Mouse (Mus musculus) midbrain, embryonic 14.5 days (tissue): ENCODE data around the gene Gm21974. TPM values are rescaled to one million over a fixed set of nuclear protein-coding genes. Genes with fewer than 3 reads are reported as not detected.

ENCODE experiments used
- ATAC-seq: fragments of 200-750 bp; cut with Nextera tagmentation; 2 replicates; pipeline ENCODE4 v1.8.0; 2017; ENCODE audit warnings: moderate number of reproducible peaks, moderate library complexity; ENCODE audit not compliant: low FRiP score, low TSS enrichment
- DNase-seq: peaks from one replicate; pipeline ENCODE4 v3.0.0-alpha.2; 2015
- H3K27ac ChIP-seq: fragments of 300-500 bp; sonication (generic); replicated peaks from 2 replicates; pipeline ENCODE4 v1.5.1; 2014; ENCODE audit warnings: mild to moderate bottlenecking, low read depth, low read length, moderate library complexity
- H3K27me3 ChIP-seq: fragments of 300-500 bp; sonication (generic); 2 replicates; pipeline ENCODE4 v1.6.1; 2014; ENCODE audit warnings: low read length, control low read depth, mixed read lengths; ENCODE audit not compliant: control insufficient read depth, insufficient read depth
- H3K36me3 ChIP-seq: fragments of 300-500 bp; sonication (generic); 2 replicates; pipeline ENCODE4 v1.6.1; 2014; ENCODE audit warnings: low read length, control low read depth; ENCODE audit not compliant: control insufficient read depth, insufficient read depth
- H3K4me1 ChIP-seq: fragments of 300-500 bp; sonication (generic); 2 replicates; pipeline ENCODE4 v1.6.1; 2014; ENCODE audit warnings: mild to moderate bottlenecking, antibody characterized with exemption, low read length, control low read depth; ENCODE audit not compliant: control insufficient read depth, insufficient read depth
- H3K4me2 ChIP-seq: fragments of 300-500 bp; sonication (generic); 2 replicates; pipeline ENCODE4 v1.6.1; 2014; ENCODE audit warnings: mild to moderate bottlenecking, low read length, moderate library complexity
- H3K4me3 ChIP-seq: fragments of 300-500 bp; sonication (generic); replicated peaks from 2 replicates; pipeline ENCODE4 v1.5.1; 2014; ENCODE audit warnings: low read depth, low read length
- H3K9ac ChIP-seq: fragments of 300-500 bp; sonication (generic); replicated peaks from 2 replicates; pipeline ENCODE4 v1.6.1; 2014; ENCODE audit warnings: mild to moderate bottlenecking, low read length, moderate library complexity
- H3K9me3 ChIP-seq: fragments of 300-500 bp; sonication (generic); 2 replicates; pipeline ENCODE4 v1.6.1; 2016; ENCODE audit warnings: low read length, control low read depth, mixed read lengths; ENCODE audit not compliant: control insufficient read depth
- WGBS: fragments of 180-500 bp; shearing (Covaris S2); extraction: QIAGEN DNeasy Blood & Tissue Kit; methylation state at CpG from one replicate; pipeline ENCODE4 v1.1.7; 2014; 5-methylcytosine and 5-hydroxymethylcytosine counted together
- polyA plus RNA-seq: library from polyadenylated mRNA; unstranded; fragments of >200 nt; fragmentation: Nextera tagmentation; extraction: Ambion mirVana; gene quantifications from 2 replicates; pipeline ENCODE4 v1.2.1, GENCODE M21; 2014

Gm21974 gene
- polyA plus RNA-seq, 1 experiment from 2014 or later: not detected

GRCm38 (mm10) chr7:127876467-127877348, 18.5 kb downstream of the Gm21974 start, which contains the start of gene Zfp668:
Gene Zfp668 (minus strand): TSS chr7:127876828.
- H3K9ac ChIP-seq: peak within 1 kb of the TSS; percentile 98
- ATAC-seq: peak; percentile 77
- peak within 1 kb of the TSS; percentile 84 for H3K4me2 ChIP-seq
- DNase-seq: peak; percentile 98
- WGBS: under 1% methylated on average over 60 of the region's 60 CpGs
- peak within 1 kb of the TSS; percentile 99 for H3K27ac ChIP-seq
- peak within 1 kb of the TSS; percentile 95 for H3K4me3 ChIP-seq
- peaks cover 41% of the 10 kb centered on the region for H3K36me3 ChIP-seq
- H3K9me3 ChIP-seq: no peaks in the 10 kb centered on the region
- no peaks in the 10 kb centered on the region for H3K27me3 ChIP-seq
- H3K4me1 ChIP-seq: peaks cover 23% of the 10 kb centered on the region

GRCm38 (mm10) chr7:127876041-127876466, 19.2 kb downstream of the Gm21974 start, which contains the start of gene Zfp646:
Gene Zfp646 (plus strand): TSS chr7:127876221.
- ATAC-seq (peak; percentile 88), DNase-seq (peak; percentile 94)
- Histone ChIP-seq H3K9ac (peak within 1 kb of the TSS; percentile 98), H3K36me3 (peaks cover 35% of the 10 kb centered on the region), H3K4me2 (peak within 1 kb of the TSS; percentile 84), H3K27ac (peak within 1 kb of the TSS; percentile 99), H3K27me3 (no peaks in the 10 kb centered on the region), H3K4me3 (peak within 1 kb of the TSS; percentile 95), H3K4me1 (peaks cover 23% of the 10 kb centered on the region), H3K9me3 (no peaks in the 10 kb centered on the region)
- under 1% methylated on average over 41 of the region's 41 CpGs for WGBS

GRCm38 (mm10) chr7:127875627-127876001, 19.6 kb downstream of the Gm21974 start:
- 1% methylated on average over 43 of the region's 43 CpGs for WGBS
- no peaks in the 10 kb centered on the region for H3K27me3 ChIP-seq
- ATAC-seq (peak; percentile 95), DNase-seq (peak; percentile 98)
- H3K9ac ChIP-seq: peak overlapping the region; percentile 98
- H3K4me2 ChIP-seq: peak overlapping the region; percentile 84
- H3K4me3 ChIP-seq: peak overlapping the region; percentile 95
- peak overlapping the region; percentile 99 for H3K27ac ChIP-seq
- peaks cover 23% of the 10 kb centered on the region for H3K4me1 ChIP-seq
- peaks cover 34% of the 10 kb centered on the region for H3K36me3 ChIP-seq
- H3K9me3 ChIP-seq: no peaks in the 10 kb centered on the region

GRCm38 (mm10) chr7:127874812-127875626, 20.2 kb downstream of the Gm21974 start:
- H3K4me3 ChIP-seq: peak overlapping the region; percentile 95
- peak overlapping the region; percentile 99 for H3K27ac ChIP-seq
- 6% methylated on average over 20 of the region's 20 CpGs for WGBS
- peaks cover 31% of the 10 kb centered on the region for H3K36me3 ChIP-seq
- H3K9me3 ChIP-seq: no peaks in the 10 kb centered on the region
- no peaks in the 10 kb centered on the region for H3K27me3 ChIP-seq
- H3K9ac ChIP-seq: peak overlapping the region; percentile 98
- DNase-seq (no peak), ATAC-seq (peak; percentile 35)
- peaks cover 23% of the 10 kb centered on the region for H3K4me1 ChIP-seq
- peak overlapping the region; percentile 84 for H3K4me2 ChIP-seq

- Histone ChIP-seq H3K4me1 (peaks cover 21% of the 10 kb centered on the region), H3K9me3 (no peaks in the 10 kb centered on the region), H3K27me3 (no peaks in the 10 kb centered on the region), H3K4me2 (no peak overlapping the region), H3K27ac (no peak overlapping the region), H3K9ac (no peak overlapping the region), H3K36me3 (peaks cover 39% of the 10 kb centered on the region), H3K4me3 (no peak overlapping the region)
- ATAC-seq (no peak), DNase-seq (no peak)
- 81% methylated on average over 5 of the region's 5 CpGs for WGBS
Measured at GRCm38 (mm10) chr7:127870136-127870821, 25.0 kb downstream of the Gm21974 start.

- Histone ChIP-seq H3K9me3 (no peaks in the 10 kb centered on the region), H3K4me1 (peaks cover 17% of the 10 kb centered on the region), H3K27me3 (no peaks in the 10 kb centered on the region), H3K36me3 (peaks cover 47% of the 10 kb centered on the region), H3K9ac (no peak overlapping the region), H3K4me2 (no peak overlapping the region), H3K27ac (0 out of 2 replicates have a peak overlapping the region, but pooled peaks have one; percentile 6), H3K4me3 (no peak overlapping the region)
- DNase-seq: peak; percentile 55
- no peak for ATAC-seq
- WGBS: 52% methylated on average over 3 of the region's 3 CpGs
Measured at GRCm38 (mm10) chr7:127869149-127869810, 26.0 kb downstream of the Gm21974 start.

GRCm38 (mm10) chr7:127867641-127868040, 27.6 kb downstream of the Gm21974 start:
- H3K9me3 ChIP-seq: no peaks in the 10 kb centered on the region
- H3K4me1 ChIP-seq: peaks cover 6% of the 10 kb centered on the region
- no peaks in the 10 kb centered on the region for H3K27me3 ChIP-seq
- H3K4me2 ChIP-seq: no peak overlapping the region
- WGBS: 98% methylated on average over 18 of the region's 18 CpGs
- H3K4me3 ChIP-seq: no peak overlapping the region
- H3K9ac ChIP-seq: no peak overlapping the region
- ATAC-seq (no peak), DNase-seq (no peak)
- no peak overlapping the region for H3K27ac ChIP-seq
- peaks cover 47% of the 10 kb centered on the region for H3K36me3 ChIP-seq

- no peak for DNase-seq
- no peaks in the 10 kb centered on the region for H3K9me3 ChIP-seq
- H3K36me3 ChIP-seq: peaks cover 47% of the 10 kb centered on the region
- no peak overlapping the region for H3K27ac ChIP-seq
- ATAC-seq: no peak
- no peaks in the 10 kb centered on the region for H3K27me3 ChIP-seq
- 96% methylated on average over 12 of the region's 12 CpGs for WGBS
- no peak overlapping the region for H3K4me2 ChIP-seq
- H3K4me3 ChIP-seq: no peak overlapping the region
- H3K4me1 ChIP-seq: peaks cover 6% of the 10 kb centered on the region
- no peak overlapping the region for H3K9ac ChIP-seq
Measured at GRCm38 (mm10) chr7:127866434-127866833, 28.8 kb downstream of the Gm21974 start.
